Mouse (Mus musculus) embryo, embryonic 11 days (tissue): ENCODE measurements around the gene Xylt1.

Experiments
- DNase-seq: peaks from one replicate; pipeline ENCODE4 v3.0.0-alpha.2; 2015

The Xylt1 gene

GRCm38 (mm10) chr7:117524430-117525214 lies 143.8 kb downstream of the Xylt1 start:
- no peak for DNase-seq

GRCm38 (mm10) chr7:117525678-117526077 lies 144.9 kb downstream of the Xylt1 start:
- no peak for DNase-seq

- no peak for DNase-seq
These were observed 145.8 kb downstream of the Xylt1 start for GRCm38 (mm10) chr7:117526570-117526969.

- no peak for DNase-seq
These were observed 149.2 kb downstream of the Xylt1 start for GRCm38 (mm10) chr7:117529787-117530655.

GRCm38 (mm10) chr7:117532651-117533050 lies 151.9 kb downstream of the Xylt1 start:
- DNase-seq: peak; percentile 31

- DNase-seq: no peak
These were observed 152.4 kb downstream of the Xylt1 start for GRCm38 (mm10) chr7:117533164-117533563.

- DNase-seq: no peak
These were observed 159.2 kb downstream of the Xylt1 start for GRCm38 (mm10) chr7:117539931-117540330.

GRCm38 (mm10) chr7:117540413-117540812 lies 159.6 kb downstream of the Xylt1 start:
- no peak for DNase-seq

- peak; percentile 39 for DNase-seq
These were observed 160.3 kb downstream of the Xylt1 start for GRCm38 (mm10) chr7:117541056-117541455.

- DNase-seq: no peak
These were observed 160.9 kb downstream of the Xylt1 start for GRCm38 (mm10) chr7:117541681-117542080.

- no peak for DNase-seq
These were observed 162.3 kb downstream of the Xylt1 start for GRCm38 (mm10) chr7:117543041-117543440.

GRCm38 (mm10) chr7:117544126-117544525 lies 163.3 kb downstream of the Xylt1 start:
- no peak for DNase-seq

GRCm38 (mm10) chr7:117548301-117548700 lies 167.5 kb downstream of the Xylt1 start:
- no peak for DNase-seq

GRCm38 (mm10) chr7:117550916-117551549 lies 170.3 kb downstream of the Xylt1 start:
- DNase-seq: no peak

GRCm38 (mm10) chr7:117553228-117553627 lies 172.4 kb downstream of the Xylt1 start:
- DNase-seq: peak; percentile 51

- no peak for DNase-seq
These were observed 175.0 kb downstream of the Xylt1 start for GRCm38 (mm10) chr7:117555735-117556134.

- no peak for DNase-seq
These were observed 177.4 kb downstream of the Xylt1 start for GRCm38 (mm10) chr7:117558166-117558565.

- no peak for DNase-seq
These were observed 178.3 kb downstream of the Xylt1 start for GRCm38 (mm10) chr7:117559051-117559450.

GRCm38 (mm10) chr7:117563939-117564499 lies 183.2 kb downstream of the Xylt1 start:
- peak; percentile 54 for DNase-seq

GRCm38 (mm10) chr7:117564627-117565026 lies 183.8 kb downstream of the Xylt1 start:
- no peak for DNase-seq

- DNase-seq: no peak
These were observed 185.3 kb downstream of the Xylt1 start for GRCm38 (mm10) chr7:117566115-117566514.

- no peak for DNase-seq
These were observed 186.1 kb downstream of the Xylt1 start for GRCm38 (mm10) chr7:117566833-117567232.

- no peak for DNase-seq
These were observed 186.5 kb downstream of the Xylt1 start for GRCm38 (mm10) chr7:117567252-117567651.
